8 mouse cellular contexts compared by ENCODE assay signal in genomic region chr1:153386271-153387069, GRCm38 (mm10). TPM values are rescaled to one million over a fixed set of nuclear protein-coding genes. Genes with fewer than 3 reads are reported as not detected.
DNase-seq lines count a peak whose midpoint lies in the region; ATAC-seq lines count a peak whose summit lies in the region.

No protein-coding gene starts in this region.

- WGBS in hindbrain, embryonic 14.5 days = 55% methylated on average over 25 of the region's 25 CpGs

- peak; percentile 90 for DNase-seq in NIH3T3 (ENCODE audit: low read depth)
- peak; percentile 86 to 91 for DNase-seq in cerebellum, postnatal 14 days
- peak; percentile 54 to 76 for DNase-seq in frontal cortex, postnatal 25 days (ENCODE audit: low spot score in 2 of 2)
- DNase-seq in hindbrain, embryonic 14.5 days (ENCODE audit: low spot score) = peak; percentile 90
- DNase-seq in layer of hippocampus, postnatal 36 days = peak; percentile 72 to 81
- DNase-seq in lung, postnatal 36 days = peak; percentile 84
- peak; percentile 64 to 89 for DNase-seq in right cerebral cortex, adult 2 months (ENCODE audit: low spot score in 2 of 2)
- peak; percentile 42 for DNase-seq in urinary bladder, postnatal 10 days (ENCODE audit: low spot score)

- H3K36me3 ChIP-seq in hindbrain, embryonic 14.5 days (replicated peaks; ENCODE audit: control insufficient read depth, insufficient read depth) = no peaks in the 10 kb centered on the region

- H3K27ac ChIP-seq in hindbrain, embryonic 14.5 days = no peak overlapping the region

- no peak overlapping the region for H3K9ac ChIP-seq in hindbrain, embryonic 14.5 days

- H3K9me3 ChIP-seq in hindbrain, embryonic 14.5 days (ENCODE audit: control insufficient read depth, low read length) = no peaks in the 10 kb centered on the region

- H3K27me3 ChIP-seq in hindbrain, embryonic 14.5 days (ENCODE audit: control insufficient read depth, insufficient read depth, low read length) = no peaks in the 10 kb centered on the region

- peak; percentile 81; the same call in 1 of the 2 replicates for ATAC-seq in hindbrain, embryonic 14.5 days (ENCODE audit: low FRiP score)

- no peak overlapping the region for H3K4me3 ChIP-seq in hindbrain, embryonic 14.5 days (replicated peaks; ENCODE audit: low read length)

- no peak overlapping the region for H3K4me2 ChIP-seq in hindbrain, embryonic 14.5 days (replicated peaks)

- H3K4me1 ChIP-seq in hindbrain, embryonic 14.5 days (replicated peaks; ENCODE audit: control insufficient read depth, insufficient read depth, low read length) = no peaks in the 10 kb centered on the region

RNA-seq across cellular contexts. Expression of gene Shcbp1l, which starts 38.5 kb away (rescaled TPM):
- 0.56 and 0.85 TPM in 2 replicates for polyA plus RNA-seq in hindbrain, embryonic 14.5 days (2014; fragmentation: Nextera tagmentation; extraction: Ambion mirVana)
- 1 to 10 TPM; 3.8 to 6.0 TPM for total RNA-seq in layer of hippocampus, postnatal 36 days (2021)

RNA-seq across cellular contexts. Expression of gene Lamc1, which starts 53.9 kb away (rescaled TPM):
- 28.1 and 29.2 TPM in 2 replicates for polyA plus RNA-seq in hindbrain, embryonic 14.5 days (2014; fragmentation: Nextera tagmentation; extraction: Ambion mirVana)
- 10 to 100 TPM; 25.3 to 34.8 TPM for total RNA-seq in layer of hippocampus, postnatal 36 days (2021)
